Mouse (Mus musculus): ENCODE data around the gene Mapk7.

- no peak for TF ChIP-seq POLR2A (IDR thresholded peaks at IDR 0.05; ENCODE audit: control insufficient read depth, low read depth, low read length)
- no peak for TF ChIP-seq CTCF (IDR thresholded peaks at IDR 0.05; ENCODE audit: control insufficient read depth, insufficient read depth, insufficient replicate concordance, low read depth, low read length)
Observed at GRCm38 (mm10) chr11:61486458-61487219, 7.6 kb downstream of the Mapk7 start.
